Mouse (Mus musculus) liver, embryonic 13.5 days (tissue): ENCODE results near the gene Gm10354. TPM values are rescaled to one million over a fixed set of nuclear protein-coding genes. Genes with fewer than 3 reads are reported as not detected.
"Not testable (repeated sequence)": the region's sequence is repeated elsewhere in the genome, so short reads cannot be mapped to it uniquely, and the experiment has no call there.

Experiments
- ATAC-seq: fragments of 200-750 bp; cut with Nextera tagmentation; 2 replicates; pipeline ENCODE4 v1.8.0; 2017; ENCODE audit warnings: low read depth, mild to moderate bottlenecking, moderate number of reproducible peaks, moderate library complexity
- DNase-seq: peaks from one replicate; pipeline ENCODE4 v3.0.0; 2022
- H3K27ac ChIP-seq: fragments of 300-500 bp; sonication (generic); 2 replicates; pipeline ENCODE4 v1.5.1; 2015; ENCODE audit warnings: moderate library complexity, mild to moderate bottlenecking, inconsistent platforms
- H3K27me3 ChIP-seq: fragments of 300-500 bp; sonication (generic); 2 replicates; pipeline ENCODE4 v1.6.1; 2015; ENCODE audit warnings: mild to moderate bottlenecking, inconsistent platforms
- H3K36me3 ChIP-seq: fragments of 300-500 bp; sonication (generic); 2 replicates; pipeline ENCODE4 v1.6.1; 2015; ENCODE audit warnings: mild to moderate bottlenecking, inconsistent platforms
- H3K4me1 ChIP-seq: fragments of 300-500 bp; sonication (generic); replicated peaks from 2 replicates; pipeline ENCODE4 v1.6.1; 2015; ENCODE audit warnings: inconsistent platforms
- H3K4me2 ChIP-seq: fragments of 300-500 bp; sonication (generic); 2 replicates; pipeline ENCODE4 v1.6.1; 2015; ENCODE audit warnings: inconsistent platforms, mild to moderate bottlenecking, moderate library complexity
- H3K4me3 ChIP-seq: fragments of 300-500 bp; sonication (generic); replicated peaks from 2 replicates; pipeline ENCODE4 v1.5.1; 2015; ENCODE audit warnings: mild to moderate bottlenecking, inconsistent platforms
- H3K9ac ChIP-seq: fragments of 300-500 bp; sonication (generic); 2 replicates; pipeline ENCODE4 v1.6.1; 2015; ENCODE audit warnings: mild to moderate bottlenecking, inconsistent platforms
- H3K9me3 ChIP-seq: fragments of 300-500 bp; sonication (generic); replicated peaks from 2 replicates; pipeline ENCODE4 v1.6.1; 2016; ENCODE audit warnings: inconsistent platforms
- WGBS: fragments of 180-500 bp; shearing (Covaris S2); methylation state at CpG from one replicate; pipeline ENCODE4 v1.1.7; 2015; ENCODE audit not compliant: insufficient replicate concordance; 5-methylcytosine and 5-hydroxymethylcytosine counted together
- polyA plus RNA-seq: library from polyadenylated mRNA; unstranded; fragments of >200 nt; fragmentation: Nextera tagmentation; extraction: Ambion mirVana; gene quantifications from 2 replicates; pipeline ENCODE4 v1.2.1, GENCODE M21; 2015

The Gm10354 gene
- polyA plus RNA-seq, 1 experiment from 2014 or later: not detected

DNA sequence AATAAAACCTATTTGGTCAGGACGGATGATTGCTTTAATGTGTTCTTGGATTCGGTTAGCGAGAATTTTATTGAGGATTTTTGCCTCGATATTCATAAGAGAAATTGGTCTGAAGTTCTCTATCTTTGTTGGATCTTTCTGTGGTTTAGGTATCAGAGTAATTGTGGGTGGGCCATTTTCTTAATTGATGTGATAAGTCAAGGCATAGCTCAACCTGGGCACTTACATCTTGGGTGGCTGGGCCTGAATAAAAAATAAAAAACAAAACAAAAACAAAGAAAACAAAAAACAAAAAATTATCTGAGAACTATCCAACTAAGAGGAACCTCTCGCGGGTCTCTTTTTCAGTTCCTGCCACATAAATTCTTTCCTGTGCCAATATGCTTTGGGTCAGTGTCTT lies 15.4 kb upstream of the Gm10354 start:
- DNase-seq, H3K4me3 ChIP-seq, H3K9ac ChIP-seq, H3K36me3 ChIP-seq, H3K4me2 ChIP-seq, H3K4me1 ChIP-seq, H3K27ac ChIP-seq, H3K27me3 ChIP-seq, ATAC-seq: not testable (repeated sequence)
- 70% methylated on average over 6 of the region's 6 CpGs for WGBS
- H3K9me3 ChIP-seq: peaks cover 20% of the 10 kb centered on the region; the same call in 1 of the 2 replicates

DNA sequence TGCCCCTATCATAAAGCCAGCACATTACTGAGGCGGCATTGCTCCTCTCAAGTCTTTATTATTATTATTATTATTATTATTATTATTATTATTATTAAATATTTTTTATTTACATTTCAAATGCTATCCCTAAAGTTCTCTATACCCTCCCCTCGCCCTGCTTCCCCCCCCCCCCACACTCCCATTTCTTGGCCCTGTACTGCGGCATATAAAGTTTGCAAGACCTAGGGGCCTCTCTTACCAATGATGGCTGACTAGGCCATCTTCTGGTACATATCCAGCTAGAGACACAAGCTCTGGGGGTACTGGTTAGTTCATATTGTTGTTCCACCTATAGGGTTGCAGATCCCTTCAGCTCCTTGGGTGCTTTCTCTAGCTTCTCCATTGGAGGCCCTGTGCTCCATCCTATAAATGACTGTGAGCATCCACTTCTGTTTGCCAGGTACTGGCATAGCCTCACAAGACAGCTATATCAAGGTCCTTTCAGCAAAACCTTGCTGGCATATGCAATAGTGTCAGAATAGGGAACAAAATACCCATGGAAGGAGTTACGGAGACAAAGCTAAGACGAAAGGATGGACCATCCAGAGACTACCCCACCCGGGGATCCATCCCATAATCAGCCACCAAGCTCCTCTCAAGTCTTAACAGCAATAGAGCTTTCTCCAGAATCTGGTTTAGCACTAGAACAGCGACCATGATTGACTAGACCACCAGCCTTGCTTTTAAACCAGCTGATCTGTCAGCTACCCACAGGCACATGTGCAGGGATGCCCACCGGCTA lies 11.8 kb upstream of the Gm10354 start:
- not testable (repeated sequence) for H3K4me3 ChIP-seq, H3K4me2 ChIP-seq, H3K9ac ChIP-seq, H3K27ac ChIP-seq, ATAC-seq, DNase-seq, H3K4me1 ChIP-seq, H3K27me3 ChIP-seq, H3K36me3 ChIP-seq
- H3K9me3 ChIP-seq: peaks cover 13% of the 10 kb centered on the region; the same call in 1 of the 2 replicates
- WGBS: 60% methylated on average over 8 of the region's 8 CpGs

DNA sequence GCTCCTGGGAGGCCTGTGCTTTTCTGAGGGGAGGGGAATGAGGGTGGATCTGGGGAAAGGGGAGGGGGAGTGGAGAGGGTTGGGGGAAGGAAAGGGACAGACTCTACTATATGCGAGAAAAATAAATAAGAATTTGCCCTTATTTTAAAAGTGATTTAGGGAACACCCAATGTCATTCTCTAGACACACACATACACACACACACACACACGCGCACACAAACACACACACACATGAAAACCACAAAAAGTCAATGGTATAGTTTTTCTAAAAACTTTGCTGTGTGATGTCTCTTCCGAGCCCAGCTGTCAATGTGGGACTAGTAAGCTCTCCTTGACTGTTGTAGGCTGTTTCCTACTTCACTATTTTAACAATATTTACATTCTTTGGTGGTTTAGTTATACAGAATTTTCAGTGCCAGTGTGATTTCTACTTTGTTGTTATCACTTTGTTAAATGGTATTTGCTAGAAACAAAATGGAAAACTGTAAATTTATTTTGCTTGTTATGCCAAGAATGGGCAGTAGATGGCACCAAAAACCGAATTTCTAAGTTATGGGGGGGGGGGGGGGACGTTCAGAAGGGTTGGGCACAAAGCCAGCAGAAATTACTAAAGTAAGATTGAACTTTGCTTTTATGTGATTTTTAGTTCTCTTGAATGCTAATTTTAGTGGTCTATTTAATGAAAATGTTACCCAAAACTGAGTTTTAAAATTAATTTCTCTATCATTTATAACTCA lies 8.1 kb upstream of the Gm10354 start:
- not testable (repeated sequence) for H3K9ac ChIP-seq, H3K36me3 ChIP-seq, ATAC-seq, H3K9me3 ChIP-seq, H3K4me3 ChIP-seq, H3K4me1 ChIP-seq, H3K27me3 ChIP-seq, H3K27ac ChIP-seq, H3K4me2 ChIP-seq, DNase-seq
- 27% methylated on average over 6 of the region's 6 CpGs for WGBS

DNA sequence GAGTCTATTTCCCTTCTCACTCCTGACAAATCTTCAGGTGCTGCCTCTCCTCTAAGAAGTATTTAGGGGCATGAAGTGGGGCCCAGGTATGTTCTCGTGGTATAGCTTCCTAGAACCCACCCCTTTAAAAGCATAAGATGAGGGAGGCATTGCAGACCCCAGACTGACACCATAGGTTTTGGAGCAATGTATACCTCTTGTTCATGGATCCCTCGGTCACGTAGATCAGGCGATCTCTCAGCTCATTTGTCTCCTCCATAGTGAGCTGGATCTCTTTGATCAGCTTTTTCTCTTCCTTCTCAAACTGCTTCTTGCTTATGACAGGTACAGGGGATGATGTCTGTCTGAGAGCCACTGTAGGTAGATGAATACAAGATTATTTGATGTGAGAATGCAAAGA lies 1.4 kb downstream of the Gm10354 start:
- H3K9me3 ChIP-seq, H3K4me2 ChIP-seq, H3K4me3 ChIP-seq, H3K9ac ChIP-seq, H3K4me1 ChIP-seq, H3K36me3 ChIP-seq, H3K27me3 ChIP-seq, DNase-seq, ATAC-seq, H3K27ac ChIP-seq: not testable (repeated sequence)
- 61% methylated on average over 4 of the region's 4 CpGs for WGBS

DNA sequence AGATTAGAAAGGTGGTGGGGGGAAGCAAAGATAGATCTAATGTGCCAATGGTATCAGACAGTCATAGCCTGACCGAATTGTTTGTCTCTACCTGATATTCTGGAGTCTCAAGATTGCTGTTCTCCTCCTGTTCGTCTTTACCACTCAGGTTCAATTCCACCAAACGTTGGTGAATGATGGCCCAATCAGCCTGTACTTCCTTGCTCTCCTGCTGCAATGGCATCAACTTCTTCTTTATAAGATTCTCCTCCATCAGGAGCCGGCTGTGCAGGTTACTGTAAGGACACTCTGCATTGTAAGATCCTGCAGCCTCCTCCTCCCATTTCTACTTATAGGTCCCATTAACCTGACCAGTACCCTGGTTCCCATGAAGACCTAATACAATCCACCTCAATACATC lies 3.4 kb downstream of the Gm10354 start:
- H3K4me2 ChIP-seq, H3K27ac ChIP-seq, ATAC-seq, H3K27me3 ChIP-seq, H3K4me1 ChIP-seq, H3K4me3 ChIP-seq, H3K36me3 ChIP-seq, H3K9ac ChIP-seq, DNase-seq: not testable (repeated sequence)
- peaks cover 10% of the 10 kb centered on the region for H3K9me3 ChIP-seq
- 38% methylated on average over 3 of the region's 4 CpGs for WGBS

DNA sequence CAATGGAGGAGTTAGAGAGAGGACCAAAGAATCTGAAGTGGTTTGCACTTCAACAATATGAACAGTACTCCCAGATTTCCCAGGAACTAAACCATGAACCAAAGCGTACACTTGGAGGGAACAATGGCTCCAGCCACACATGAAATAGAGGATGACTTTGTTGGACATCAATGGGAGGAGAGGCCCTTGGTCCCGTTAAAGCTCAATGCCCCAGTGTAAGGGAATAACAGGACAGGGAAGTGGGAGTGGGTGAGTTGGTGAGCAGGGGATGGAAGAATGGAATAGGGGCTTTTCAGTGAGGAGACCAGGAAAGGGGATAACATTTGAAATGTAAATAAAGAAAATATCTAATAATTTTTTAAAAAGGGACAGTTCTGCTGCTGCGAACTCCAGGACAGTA lies 5.9 kb downstream of the Gm10354 start:
- not testable (repeated sequence) for H3K27me3 ChIP-seq, ATAC-seq, H3K9ac ChIP-seq, H3K4me1 ChIP-seq, H3K4me2 ChIP-seq, H3K36me3 ChIP-seq, H3K27ac ChIP-seq, H3K9me3 ChIP-seq, H3K4me3 ChIP-seq, DNase-seq
- WGBS: 52% methylated on average over 3 of the region's 3 CpGs

DNA sequence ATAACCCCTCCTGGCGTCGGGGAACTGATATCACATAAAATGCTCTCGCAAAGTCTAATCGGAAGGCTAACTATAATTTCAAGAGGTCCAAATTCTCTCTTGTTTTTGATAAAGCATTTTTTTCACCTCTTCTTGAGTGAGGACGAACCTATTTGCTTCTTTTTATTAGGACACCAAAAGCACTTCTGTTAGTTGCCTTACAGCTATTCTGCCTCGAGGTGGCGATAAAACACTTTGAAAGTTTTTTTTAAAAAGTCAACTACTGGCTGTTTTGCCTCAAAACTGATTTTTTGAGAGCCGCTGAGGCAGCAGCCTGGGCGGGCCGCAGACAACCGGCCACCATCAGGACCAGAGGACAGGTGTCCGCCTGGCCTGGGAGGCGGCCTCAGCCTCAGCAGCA lies 14.9 kb downstream of the Gm10354 start:
- not testable (repeated sequence) for H3K4me2 ChIP-seq, H3K27ac ChIP-seq, H3K4me3 ChIP-seq, H3K27me3 ChIP-seq, H3K36me3 ChIP-seq, ATAC-seq, H3K4me1 ChIP-seq, H3K9me3 ChIP-seq, DNase-seq, H3K9ac ChIP-seq
- 71% methylated on average over 13 of the region's 13 CpGs for WGBS

DNA sequence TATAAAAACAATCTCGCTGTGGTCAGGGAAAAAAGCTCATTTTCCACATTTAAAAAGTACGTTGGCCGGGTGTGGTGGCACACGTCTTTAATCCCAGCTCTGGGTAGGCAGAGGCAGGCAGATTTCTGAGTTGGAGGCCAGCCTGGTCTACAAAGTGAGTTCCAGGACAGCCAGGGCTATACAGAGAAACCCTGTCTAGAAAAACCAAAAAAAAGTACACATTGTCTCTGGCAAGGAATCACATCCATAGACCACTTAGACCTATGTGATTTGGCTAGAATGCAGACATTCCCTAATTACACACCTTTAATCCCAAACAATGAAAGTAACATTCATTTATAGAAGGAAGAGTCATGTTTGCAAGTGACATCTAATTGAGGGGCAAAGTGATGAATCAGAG lies 17.2 kb downstream of the Gm10354 start:
- 67% methylated on average over 4 of the region's 4 CpGs for WGBS
- not testable (repeated sequence) for DNase-seq, H3K4me1 ChIP-seq, H3K27ac ChIP-seq, ATAC-seq, H3K4me3 ChIP-seq, H3K9me3 ChIP-seq, H3K27me3 ChIP-seq, H3K9ac ChIP-seq, H3K36me3 ChIP-seq, H3K4me2 ChIP-seq

DNA sequence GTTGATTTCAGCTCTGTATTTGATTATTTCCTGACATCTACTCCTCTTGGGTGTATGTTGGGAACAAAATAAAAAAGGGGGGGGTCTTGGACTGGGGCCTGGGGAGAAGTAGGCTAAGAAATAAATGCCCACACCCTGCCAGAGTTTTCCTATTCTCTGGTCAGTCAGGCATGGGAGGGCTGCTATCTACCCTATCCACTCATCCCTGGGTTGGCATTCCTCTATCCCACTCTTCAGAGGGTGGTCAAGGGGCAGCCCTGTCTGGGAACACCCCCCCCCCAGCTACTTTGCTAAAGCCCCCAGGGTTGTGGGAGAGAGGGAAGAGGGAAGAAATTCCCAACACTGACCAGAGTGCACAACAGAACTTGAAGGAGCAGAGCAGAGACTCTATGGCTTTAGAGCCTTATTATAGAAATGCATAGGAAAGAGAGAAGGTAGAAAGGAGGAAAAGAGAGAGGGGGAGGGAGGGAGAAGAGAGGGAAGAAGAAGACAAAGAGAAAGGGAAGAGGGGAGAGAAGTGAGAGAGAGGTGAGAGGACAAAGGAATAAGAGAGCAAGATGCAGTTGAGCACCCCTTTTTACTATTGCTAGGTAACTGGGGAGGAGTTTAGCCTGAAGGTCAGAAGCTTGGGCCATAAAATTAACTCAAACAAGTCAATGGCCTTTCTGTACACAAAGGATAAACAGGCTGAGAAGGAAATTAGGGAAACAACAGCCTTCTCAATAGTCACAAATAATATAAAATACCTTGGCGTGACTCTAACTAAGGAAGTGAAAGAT lies 22.6 kb downstream of the Gm10354 start:
- not testable (repeated sequence) for H3K4me1 ChIP-seq, DNase-seq, H3K4me2 ChIP-seq, H3K9ac ChIP-seq, ATAC-seq, H3K27me3 ChIP-seq, H3K9me3 ChIP-seq, H3K36me3 ChIP-seq, H3K27ac ChIP-seq, H3K4me3 ChIP-seq
- 53% methylated on average over 1 of the region's 1 CpGs for WGBS

DNA sequence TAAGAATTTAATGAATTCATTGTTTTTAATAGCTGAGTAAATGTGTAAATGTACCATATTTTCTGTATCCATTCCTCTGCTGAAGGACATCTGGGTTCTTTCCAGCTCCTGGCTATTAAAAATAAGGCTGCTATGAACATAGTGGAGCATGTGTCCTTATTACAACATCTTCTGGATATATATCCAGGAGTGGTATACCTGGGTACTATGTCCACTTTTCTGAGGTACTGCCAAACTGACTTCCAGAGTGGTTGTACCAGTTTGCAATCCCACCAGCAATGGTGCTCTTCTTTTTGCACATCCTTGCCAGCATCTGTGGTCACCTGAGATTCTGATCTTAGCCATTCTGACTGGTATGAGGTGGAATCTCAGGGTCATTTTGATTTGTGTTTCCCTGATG lies 25.1 kb downstream of the Gm10354 start:
- H3K27ac ChIP-seq, H3K4me2 ChIP-seq, H3K27me3 ChIP-seq, ATAC-seq, H3K9ac ChIP-seq, DNase-seq, H3K9me3 ChIP-seq, H3K4me3 ChIP-seq, H3K36me3 ChIP-seq, H3K4me1 ChIP-seq: not testable (repeated sequence)

DNA sequence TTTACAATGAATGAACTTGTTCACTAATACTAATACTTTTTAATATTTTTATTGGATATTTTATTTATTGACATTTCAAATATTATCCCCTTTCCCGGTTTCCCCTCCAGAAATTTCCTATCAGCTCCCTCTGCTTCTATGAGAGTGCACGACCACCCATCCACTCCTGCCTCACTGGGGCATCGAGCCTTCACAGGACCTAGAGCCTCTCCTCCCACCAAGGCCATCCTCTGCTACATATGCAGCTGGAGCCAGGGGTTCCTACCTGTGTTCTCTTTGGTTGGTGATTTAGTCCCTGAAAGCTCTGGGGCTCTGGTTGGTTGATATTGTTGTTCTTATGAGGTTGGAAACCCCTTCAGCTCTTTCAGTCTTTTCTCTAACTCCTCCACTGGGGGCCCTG lies 26.0 kb downstream of the Gm10354 start:
- H3K9me3 ChIP-seq, H3K4me2 ChIP-seq, H3K27me3 ChIP-seq, H3K4me3 ChIP-seq, H3K36me3 ChIP-seq, H3K27ac ChIP-seq, H3K9ac ChIP-seq, ATAC-seq, DNase-seq, H3K4me1 ChIP-seq: not testable (repeated sequence)
- WGBS: 54% methylated on average over 3 of the region's 3 CpGs
